Mouse (Mus musculus): ENCODE measurements around the gene Calm2.
A peak's percentile ranks its signal among the peaks of the same experiment; 100 is the strongest.

The Calm2 gene

DNA sequence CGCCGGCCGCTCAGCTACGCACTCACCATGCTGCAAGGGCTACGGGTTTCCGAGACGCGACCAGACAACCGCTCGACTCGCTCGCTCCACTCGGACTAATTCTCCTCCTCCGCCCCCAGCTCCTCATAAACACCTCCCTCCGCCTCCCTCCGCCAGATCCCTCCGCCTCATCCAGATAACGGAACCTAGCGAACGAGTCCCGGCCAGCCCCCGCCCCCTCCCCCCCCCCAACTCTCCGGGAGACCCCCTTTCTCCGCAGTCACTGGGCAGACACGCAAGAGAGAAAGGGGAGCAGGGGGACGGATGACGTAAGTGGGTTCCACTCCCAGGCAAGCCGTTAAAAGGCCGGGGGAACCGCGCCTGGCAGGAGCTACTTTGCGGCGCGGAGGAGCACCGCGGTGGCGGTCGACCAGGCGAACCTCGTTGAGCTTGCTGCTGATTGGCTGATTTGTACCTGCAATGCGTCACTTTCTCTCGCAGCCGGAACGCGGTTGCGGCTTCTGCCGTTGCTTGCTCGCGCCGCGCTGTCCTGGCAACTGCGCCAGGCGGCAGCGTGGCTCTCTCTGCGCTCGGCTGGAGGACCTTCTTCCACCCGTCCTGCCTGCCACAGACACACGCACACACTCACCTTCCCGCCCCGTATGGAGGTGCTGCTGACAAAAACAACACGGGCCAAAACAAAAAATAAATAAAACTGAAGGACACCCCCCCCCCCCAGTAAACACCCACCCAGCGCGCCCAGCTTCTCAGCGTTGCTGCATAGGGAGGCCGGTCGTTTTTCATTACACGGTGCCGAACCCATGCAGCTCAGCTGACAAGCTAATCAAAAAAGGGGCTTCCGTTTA, at the start of gene Calm2:
Gene Calm2 (minus strand): TSS at position 169 of the 845 bp plus-strand sequence.
- DNase-seq: peak; percentile 98 to 99

DNA sequence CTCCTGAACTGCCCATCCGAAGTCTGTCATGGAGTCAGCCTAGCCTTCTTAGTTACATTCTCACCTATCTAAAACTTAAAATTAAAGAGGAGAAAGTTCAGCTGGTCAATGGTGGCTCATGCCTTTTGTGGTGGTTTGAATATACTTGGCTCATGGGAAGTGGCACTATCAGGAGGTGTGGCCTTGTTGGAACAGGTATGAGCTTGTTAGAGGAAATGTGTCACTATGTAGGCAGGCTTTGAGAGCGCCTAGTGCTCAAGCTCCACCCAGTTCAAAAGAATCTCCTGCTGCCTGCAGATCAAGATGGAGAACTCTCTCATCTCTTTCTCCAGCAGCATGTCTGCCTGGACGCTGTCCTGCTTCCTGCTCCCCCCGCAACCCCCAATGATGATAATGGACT, 48.8 kb upstream of the Calm2 start:
- DNase-seq: no peak

GRCm38 (mm10) chr17:87494310-87494709, 47.6 kb upstream of the Calm2 start:
- DNase-seq: no peak

DNA sequence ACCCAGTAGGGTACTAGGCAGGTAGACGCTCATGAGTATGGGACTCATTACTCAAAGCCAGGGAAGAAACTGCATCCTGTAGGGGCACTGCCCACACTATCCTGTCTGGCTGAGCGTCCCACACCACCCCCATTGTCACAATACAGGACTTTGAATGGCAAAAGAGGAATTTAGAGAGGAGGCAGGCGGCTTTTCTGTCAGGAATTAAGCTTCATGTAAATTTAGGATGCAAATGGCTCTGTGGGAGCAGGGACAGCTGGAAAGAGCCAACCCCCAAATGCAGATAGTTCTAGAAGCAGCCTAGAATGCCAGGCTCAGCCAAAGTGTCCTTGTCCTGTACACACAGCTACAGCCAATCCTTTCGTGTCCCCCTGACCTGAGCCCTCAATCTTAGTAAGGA, 45.6 kb upstream of the Calm2 start:
- DNase-seq: no peak

- peak; percentile 34 to 54 for DNase-seq
Observed at GRCm38 (mm10) chr17:87490295-87490694, 43.6 kb upstream of the Calm2 start.

GRCm38 (mm10) chr17:87485751-87486150, 39.0 kb upstream of the Calm2 start:
- no peak for DNase-seq

DNA sequence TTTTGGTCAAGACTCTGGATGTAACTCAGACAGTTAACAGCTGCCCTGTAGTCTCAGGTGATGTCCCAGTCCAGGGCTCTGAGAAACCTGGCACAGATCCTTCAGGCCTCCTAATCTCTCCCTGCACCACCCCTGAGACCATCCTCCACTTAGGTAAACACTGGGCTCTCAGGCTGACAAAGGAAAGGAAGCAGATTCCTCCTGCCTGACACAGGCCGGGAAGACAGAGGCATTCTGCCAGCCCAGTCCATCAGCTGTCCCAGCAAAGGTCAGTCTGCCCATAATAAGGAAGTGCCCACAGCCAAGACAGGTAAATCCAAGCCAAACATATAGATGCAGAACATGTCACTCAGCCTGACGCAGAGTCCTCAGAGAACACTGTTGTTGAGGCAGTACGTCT, 36.1 kb upstream of the Calm2 start:
- DNase-seq: peak in 1 of 2 experiments; percentile 35

DNA sequence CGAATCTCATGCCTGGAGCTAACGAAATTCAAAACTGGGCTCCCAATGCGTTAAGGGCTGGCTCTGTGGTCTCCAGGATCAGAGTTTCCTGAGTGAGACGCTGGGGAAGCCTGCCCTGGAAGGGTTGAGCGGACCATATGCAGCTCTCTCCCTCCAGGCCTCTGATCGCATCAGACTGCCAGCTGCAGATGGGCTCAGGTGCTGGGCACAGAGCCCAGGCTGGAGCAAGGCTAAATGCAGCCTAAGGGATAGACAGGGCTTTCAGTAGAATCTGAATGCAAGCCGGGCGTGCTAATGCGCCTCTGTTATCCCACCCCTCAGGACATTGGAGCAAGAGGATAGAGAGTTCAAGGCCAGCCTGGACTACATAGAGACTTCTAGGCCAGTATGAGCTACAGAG, 31.8 kb upstream of the Calm2 start:
- DNase-seq: no peak

DNA sequence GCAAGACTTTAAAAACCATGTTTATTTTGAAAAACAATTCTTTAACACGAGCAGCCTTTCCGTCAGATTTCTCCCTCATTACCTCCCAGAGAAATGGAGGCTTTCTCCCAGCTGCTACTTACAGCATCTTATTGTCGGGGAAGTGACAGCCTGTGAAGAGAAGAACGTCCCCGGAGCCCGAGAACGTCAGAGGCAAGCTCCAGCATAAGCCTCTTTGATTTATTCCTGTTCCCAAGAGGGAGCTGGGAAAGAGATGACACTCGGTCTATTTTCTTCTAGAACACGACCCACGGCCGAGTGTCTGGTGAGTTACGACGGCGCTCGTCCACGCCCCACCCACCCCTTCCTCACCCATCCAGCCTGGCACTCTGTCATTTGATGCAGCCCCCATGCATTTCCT, 30.9 kb upstream of the Calm2 start:
- no peak for DNase-seq

- DNase-seq: no peak
Observed at GRCm38 (mm10) chr17:87475356-87475755, 28.6 kb upstream of the Calm2 start.

- DNase-seq: no peak
Observed at GRCm38 (mm10) chr17:87474501-87474795, 27.7 kb upstream of the Calm2 start.

DNA sequence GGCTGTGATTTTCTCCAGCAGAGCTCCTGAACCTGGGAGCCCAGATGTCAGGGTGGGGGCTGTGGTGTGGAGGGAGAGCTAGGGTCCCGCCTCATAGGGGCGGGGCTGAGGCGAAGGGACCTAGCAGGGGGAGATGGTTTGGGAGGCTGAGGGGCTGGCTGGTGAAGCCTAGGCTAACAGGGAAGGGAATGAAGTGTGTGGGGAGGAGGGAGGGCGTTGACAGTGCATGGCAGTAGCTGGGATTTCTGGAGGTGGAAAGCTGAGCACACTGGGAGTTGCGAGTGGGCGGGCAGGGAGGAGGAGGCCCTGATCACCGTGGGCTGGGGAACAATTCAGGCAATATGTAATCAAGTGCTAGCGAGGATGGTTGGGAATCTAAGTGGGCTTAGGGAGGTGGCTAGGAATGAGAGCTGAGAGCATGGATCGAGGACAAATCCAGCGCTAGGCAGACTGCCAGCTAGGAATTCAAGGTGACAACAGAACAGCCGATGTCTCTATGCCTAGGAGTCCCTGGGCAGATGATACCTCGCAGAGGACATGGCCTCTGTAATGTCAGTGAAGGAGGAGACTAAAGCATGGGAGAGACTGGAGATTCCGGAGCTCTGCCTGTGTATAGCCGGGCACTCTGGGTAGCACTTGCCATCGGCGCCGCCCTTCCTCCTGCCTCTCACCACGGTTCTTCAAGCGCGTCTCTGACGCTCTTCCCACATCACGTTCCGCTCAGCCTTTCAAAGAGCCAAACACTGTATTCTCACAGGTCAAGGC, 27.2 kb upstream of the Calm2 start:
- peak; percentile 61 to 71 for DNase-seq

GRCm38 (mm10) chr17:87473441-87473735, 26.7 kb upstream of the Calm2 start:
- no peak for DNase-seq

DNA sequence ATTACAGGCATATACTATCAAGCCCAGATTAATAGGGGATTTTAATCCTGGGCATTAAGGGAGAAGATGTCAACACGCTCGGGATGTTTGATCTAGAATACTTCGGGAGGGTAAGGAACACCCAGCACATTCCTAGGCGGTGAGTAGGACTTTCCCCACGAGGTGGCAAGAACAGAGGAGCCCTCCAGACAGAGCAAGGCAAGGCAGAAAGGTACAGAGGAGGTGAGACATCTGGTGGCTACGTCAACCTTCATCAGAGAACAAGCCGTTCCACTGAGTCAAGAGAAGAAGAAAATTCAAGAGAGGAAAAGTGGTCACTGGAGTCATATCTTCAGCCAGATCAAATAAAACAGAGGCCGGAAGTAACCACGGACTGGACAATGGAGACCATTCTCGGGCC, 26.1 kb upstream of the Calm2 start:
- DNase-seq: peak; percentile 75 to 82

DNA sequence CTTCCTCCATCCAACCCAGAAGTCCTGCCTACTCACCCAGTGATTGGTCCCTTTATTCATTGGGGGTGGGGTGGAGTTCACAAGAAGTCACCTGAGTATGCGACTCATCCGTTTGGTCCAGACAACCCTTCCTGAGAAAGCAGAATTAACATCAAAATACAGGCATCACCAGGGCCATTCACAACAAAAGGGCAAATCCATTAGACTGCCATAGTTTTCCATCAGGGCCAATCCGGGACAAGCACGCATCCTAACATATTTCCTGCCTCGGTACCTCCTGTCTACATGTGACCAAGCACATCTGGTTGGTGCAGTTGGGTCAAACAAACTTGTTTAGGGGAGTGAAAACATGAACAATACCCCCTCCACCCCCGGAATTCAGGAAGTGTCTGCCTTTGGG, 24.9 kb upstream of the Calm2 start:
- DNase-seq: no peak

- no peak for DNase-seq
Observed at GRCm38 (mm10) chr17:87470797-87471196, 24.1 kb upstream of the Calm2 start.

DNA sequence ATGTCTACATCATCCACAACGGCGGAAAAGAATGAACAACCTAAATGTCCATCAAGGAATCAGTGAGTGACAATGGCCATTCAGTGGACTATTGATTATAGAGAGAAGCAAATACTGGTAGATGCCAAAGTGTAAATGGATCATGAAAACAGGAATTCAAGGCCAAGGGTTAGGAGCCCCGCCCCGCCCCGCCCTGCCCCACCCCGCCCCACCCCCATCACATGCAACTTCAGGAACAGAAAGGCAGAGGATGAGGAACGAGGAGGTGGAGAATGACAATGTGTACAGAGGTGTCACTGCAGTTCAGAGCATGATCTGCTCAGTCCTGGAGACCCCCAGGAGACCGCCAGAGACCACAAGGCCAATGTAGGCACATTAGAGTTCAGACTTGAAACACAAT, 23.5 kb upstream of the Calm2 start:
- DNase-seq: no peak

DNA sequence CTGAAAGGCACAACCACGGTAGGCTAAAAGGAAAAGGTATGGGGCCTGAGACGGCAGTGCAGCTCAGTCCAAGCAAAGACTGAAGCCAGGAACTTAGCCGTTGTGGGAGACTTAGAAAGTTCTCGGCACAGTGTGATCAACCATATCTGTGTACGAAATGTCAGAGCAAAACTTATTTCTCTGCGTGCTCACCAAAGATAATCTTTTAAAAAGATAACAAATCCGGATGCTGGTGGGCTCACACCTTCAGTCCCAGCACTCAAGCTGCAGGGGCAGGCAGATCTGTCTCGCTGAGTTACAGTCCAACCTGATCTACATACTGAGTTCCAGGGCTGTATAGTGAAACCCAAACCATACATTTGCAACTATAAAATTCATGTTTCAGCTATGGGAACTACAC, 22.7 kb upstream of the Calm2 start:
- no peak for DNase-seq

DNA sequence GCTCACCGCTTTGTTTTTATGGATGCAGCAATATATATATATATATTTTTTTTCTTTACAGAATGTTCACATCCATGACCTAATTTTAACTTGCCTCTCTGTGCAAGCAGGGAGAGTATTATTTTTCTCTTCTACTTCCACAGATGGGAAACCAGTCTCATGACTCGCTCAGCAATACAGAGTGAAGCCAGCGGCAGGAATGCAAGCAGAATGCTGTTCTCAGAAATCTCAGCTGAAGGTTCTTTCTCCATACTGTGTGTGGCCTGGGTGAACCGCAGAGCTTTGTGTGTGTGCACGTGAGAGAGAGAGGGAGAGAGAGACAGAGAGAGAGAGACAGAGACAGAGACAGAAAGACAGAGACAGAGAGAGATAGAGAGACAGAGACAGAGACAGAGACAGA, 21.9 kb upstream of the Calm2 start:
- DNase-seq: no peak

- no peak for DNase-seq
Observed at GRCm38 (mm10) chr17:87461499-87461896, 14.8 kb upstream of the Calm2 start.

DNA sequence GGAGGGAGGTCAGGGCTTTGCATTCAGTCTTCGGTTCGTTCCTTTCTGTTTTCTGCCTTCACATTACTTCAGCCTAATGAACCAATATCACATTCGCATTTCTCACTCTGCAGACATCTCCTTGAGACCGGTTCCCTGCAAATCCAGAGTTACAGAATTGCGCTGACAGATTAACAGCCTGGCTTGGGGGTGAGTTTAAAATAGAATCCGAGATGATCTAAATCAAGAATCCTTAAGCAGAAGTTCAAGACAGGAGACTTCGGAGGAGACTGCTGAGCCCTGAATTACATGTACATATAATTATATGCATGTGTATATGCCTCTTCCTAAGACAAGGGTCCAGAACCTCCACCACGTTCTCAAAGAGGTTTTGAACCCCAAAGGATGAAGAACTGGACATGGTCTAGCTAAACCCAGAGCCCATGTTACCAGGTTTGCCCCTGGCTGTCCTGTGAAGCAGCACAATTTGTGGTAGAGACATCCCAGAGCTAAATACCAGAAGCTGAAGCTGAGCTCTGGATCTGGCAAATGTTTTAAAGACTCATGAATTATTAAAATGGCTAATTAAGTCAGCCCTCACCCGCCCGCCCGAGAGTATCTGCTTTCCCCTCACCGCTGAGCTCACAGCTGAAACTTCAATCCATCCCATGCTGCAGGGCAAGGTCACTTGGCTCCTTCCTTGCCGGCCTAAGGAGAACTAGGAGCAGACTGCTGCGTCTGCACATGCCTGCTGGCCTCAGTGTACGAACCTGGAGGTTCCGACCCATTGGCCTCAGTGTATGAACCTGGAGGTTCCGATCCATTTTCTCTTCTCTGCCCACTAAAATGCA, 14.1 kb upstream of the Calm2 start:
- DNase-seq: no peak

GRCm38 (mm10) chr17:87459750-87460668, 13.3 kb upstream of the Calm2 start:
- DNase-seq: peak in 1 of 2 experiments; percentile 37
